Mouse (Mus musculus) neutrophil, adult 5-6 weeks (primary cell): ENCODE results near the gene Ap1m2. TPM values are rescaled to one million over a fixed set of nuclear protein-coding genes. Genes with fewer than 3 reads are reported as not detected.
A peak's percentile ranks its signal among the peaks of the same experiment; 100 is the strongest.
"Not testable (repeated sequence)": the region's sequence is repeated elsewhere in the genome, so short reads cannot be mapped to it uniquely, and the experiment has no call there.

Source experiments
- ATAC-seq: fragments of 151-379, 151-347 bp; 2 replicates; pipeline ENCODE4 v1.8.0; 2017; ENCODE audit warnings: mild to moderate bottlenecking, moderate TSS enrichment; ENCODE audit not compliant: insufficient number of reproducible peaks, poor library complexity, low FRiP score, severe bottlenecking; ENCODE audit errors: extremely low read depth
- total RNA-seq: library from RNA; stranded (forward); fragments of 200-1000 nt; gene quantifications from 2 replicates; pipeline ENCODE4 v1.2.3, GENCODE M21; 2017

Ap1m2 gene
- total RNA-seq, 1 experiment from 2014 or later: 13.6 TPM

GRCm38 (mm10) chr9:21329699-21330289 lies 17.7 kb upstream of the Ap1m2 start:
- no peak for ATAC-seq

- no peak for ATAC-seq
These were observed 16.9 kb upstream of the Ap1m2 start for GRCm38 (mm10) chr9:21329041-21329440.

GRCm38 (mm10) chr9:21328041-21328440 lies 15.9 kb upstream of the Ap1m2 start:
- peak; percentile 85 for ATAC-seq

- ATAC-seq: 0 out of 2 replicates have a peak, but pooled peaks have one; percentile 10
These were observed 15.4 kb upstream of the Ap1m2 start for GRCm38 (mm10) chr9:21327569-21327968.

- no peak for ATAC-seq
These were observed 12.1 kb upstream of the Ap1m2 start for GRCm38 (mm10) chr9:21324269-21324668.

GRCm38 (mm10) chr9:21322917-21323297 lies 10.8 kb upstream of the Ap1m2 start:
- ATAC-seq: not testable (repeated sequence)

- no peak; the same call in 1 of the 2 replicates for ATAC-seq
These were observed 10.2 kb upstream of the Ap1m2 start for GRCm38 (mm10) chr9:21322211-21322916.

GRCm38 (mm10) chr9:21321513-21321835 lies 9.3 kb upstream of the Ap1m2 start:
- peak; percentile 56 for ATAC-seq

GRCm38 (mm10) chr9:21320619-21321512 lies 8.7 kb upstream of the Ap1m2 start, which contains the start of gene Slc44a2:
Gene Slc44a2, plus strand, starts transcription at chr9:21320698.
- peak; percentile 72 for ATAC-seq

- ATAC-seq: no peak
These were observed 8.1 kb upstream of the Ap1m2 start for GRCm38 (mm10) chr9:21320280-21320618.

GRCm38 (mm10) chr9:21319503-21319902 lies 7.4 kb upstream of the Ap1m2 start:
- no peak for ATAC-seq

- ATAC-seq: no peak
These were observed 6.7 kb upstream of the Ap1m2 start for GRCm38 (mm10) chr9:21318792-21319191.

- ATAC-seq: no peak
These were observed 4.6 kb upstream of the Ap1m2 start for GRCm38 (mm10) chr9:21316696-21317095.

- ATAC-seq: no peak
These were observed 3.3 kb upstream of the Ap1m2 start for GRCm38 (mm10) chr9:21315421-21315820.

GRCm38 (mm10) chr9:21314367-21315140 lies 2.4 kb upstream of the Ap1m2 start:
- ATAC-seq: no peak

- peak; percentile 69 for ATAC-seq
These were observed 1.3 kb upstream of the Ap1m2 start for GRCm38 (mm10) chr9:21313394-21313793.

GRCm38 (mm10) chr9:21311695-21312094 lies 442 bp downstream of the Ap1m2 start:
- ATAC-seq: no peak

GRCm38 (mm10) chr9:21309150-21309741 lies 2.9 kb downstream of the Ap1m2 start:
- peak; percentile 92 for ATAC-seq

- ATAC-seq: no peak
These were observed 7.1 kb downstream of the Ap1m2 start for GRCm38 (mm10) chr9:21305065-21305464.
